8 mouse cellular contexts compared by ENCODE assay signal in the genomic region with DNA sequence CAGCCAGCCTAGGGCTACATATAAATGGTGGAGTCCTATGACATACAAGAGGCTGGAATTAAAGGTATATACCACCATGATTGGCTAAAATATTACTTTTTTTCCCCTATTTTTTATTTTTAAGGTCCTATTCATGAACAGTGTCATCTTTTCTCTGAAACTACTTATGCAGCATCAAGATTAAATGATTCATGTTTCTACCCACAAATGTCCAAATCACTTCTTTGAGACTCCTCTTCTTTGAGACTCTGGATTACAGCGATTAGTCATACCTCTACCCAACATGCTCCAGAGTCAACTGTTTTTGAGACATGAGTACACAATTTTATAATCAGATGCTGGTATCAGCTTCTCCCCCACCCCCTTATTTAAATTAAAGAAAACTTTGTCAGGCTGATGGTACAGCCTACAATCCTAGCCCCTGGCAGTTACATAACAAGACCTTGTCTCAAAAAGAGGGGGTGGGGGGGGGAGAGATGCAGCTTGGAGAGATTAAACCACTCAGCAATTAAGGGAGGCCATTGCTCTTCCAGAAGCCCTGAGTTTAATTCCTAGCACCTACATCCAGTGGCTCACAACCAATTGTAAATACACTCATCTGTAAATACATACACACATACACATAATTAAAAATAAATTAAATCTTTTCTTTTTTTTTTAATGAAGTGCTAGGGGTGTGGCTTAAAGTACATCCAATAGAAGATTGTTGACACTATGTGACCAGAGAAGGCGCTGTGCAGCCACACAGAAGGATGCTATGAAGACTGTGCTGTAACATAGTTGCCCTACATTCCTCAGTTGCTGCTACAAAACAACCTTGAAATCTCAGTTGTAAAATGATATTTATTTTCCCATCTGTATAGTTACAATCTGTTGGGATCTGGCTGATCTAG. TPM values are rescaled to one million over a fixed set of nuclear protein-coding genes. Genes with fewer than 3 reads are reported as not detected.
A peak's percentile ranks its signal among the peaks of the same experiment; 100 is the strongest.
DNase-seq lines count a peak whose midpoint lies in the region; ATAC-seq lines count a peak whose summit lies in the region.

No protein-coding gene starts in this region.

- H3K27me3 ChIP-seq in kidney, embryonic 16.5 days (ENCODE audit: insufficient read depth, low read length), result no peaks in the 10 kb centered on the region
- H3K27me3 ChIP-seq in erythroblast, embryonic 14.5 days (ENCODE audit: control insufficient read depth), result peaks cover 32% of the 10 kb centered on the region

- 15% methylated on average over 2 of the region's 2 CpGs for WGBS in kidney, embryonic 16.5 days

- no peak overlapping the region for H3K4me3 ChIP-seq in kidney, embryonic 16.5 days (ENCODE audit: low read length)
- peak overlapping the region; percentile 71 for H3K4me3 ChIP-seq in erythroblast, embryonic 14.5 days (replicated peaks)

- no peak overlapping the region for H3K4me2 ChIP-seq in kidney, embryonic 16.5 days (replicated peaks; ENCODE audit: low read depth, low read length)

- ATAC-seq in kidney, embryonic 16.5 days (ENCODE audit: low FRiP score, low TSS enrichment), result no peak; the same call in none of the 2 replicates
- peak; percentile 64 for ATAC-seq in monocyte, adult 5-6 weeks (replicated peaks; ENCODE audit: insufficient number of reproducible peaks, low FRiP score, low TSS enrichment, poor library complexity, severe bottlenecking)

- DNase-seq in kidney, adult 9 months, result peak; percentile 41
- peak; percentile 90 for DNase-seq in Muller cell, postnatal 12 days (ENCODE audit: inconsistent ontology term)
- peak; percentile 49 for DNase-seq in liver
- no peak for DNase-seq in gastrocnemius, adult 8-10 months (ENCODE audit: low spot score in 2 of 2)
- no peak for DNase-seq in right cerebral cortex, adult 2 months (ENCODE audit: low spot score in 2 of 2)

- H3K27ac ChIP-seq in kidney, embryonic 16.5 days (ENCODE audit: low read length), result no peak overlapping the region

- no peak overlapping the region for H3K9ac ChIP-seq in kidney, embryonic 16.5 days (replicated peaks; ENCODE audit: low read length)

- H3K9me3 ChIP-seq in kidney, embryonic 16.5 days (ENCODE audit: low read length), result no peaks in the 10 kb centered on the region
- no peaks in the 10 kb centered on the region for H3K9me3 ChIP-seq in erythroblast, embryonic 14.5 days (ENCODE audit: control insufficient read depth, low read length)

- H3K36me3 ChIP-seq in kidney, embryonic 16.5 days (ENCODE audit: insufficient read depth, low read length), result no peaks in the 10 kb centered on the region
- H3K36me3 ChIP-seq in erythroblast, embryonic 14.5 days (ENCODE audit: control insufficient read depth), result peaks cover 42% of the 10 kb centered on the region

- H3K4me1 ChIP-seq in kidney, embryonic 16.5 days (ENCODE audit: insufficient read depth, low read length), result no peaks in the 10 kb centered on the region
- H3K4me1 ChIP-seq in erythroblast, embryonic 14.5 days (ENCODE audit: control insufficient read depth), result peaks cover 56% of the 10 kb centered on the region

RNA-seq across cellular contexts. Expression of gene Slfn14, which starts 14.3 kb away (rescaled TPM):
- polyA plus RNA-seq in kidney, embryonic 16.5 days (2015; fragmentation: Nextera tagmentation; extraction: Ambion mirVana), result 0.25 and 0.42 TPM in 2 replicates
- polyA plus RNA-seq in erythroblast, embryonic 14.5 days (2012), result 1.0 and 1.1 TPM in 2 replicates
- total RNA-seq in monocyte, adult 5-6 weeks (2017), result 0.29 to 0.86 TPM (median 0.43 TPM) in 3 replicates
- total RNA-seq in gastrocnemius, adult 8-10 months (2022), result not detected

RNA-seq across cellular contexts. Expression of gene Ap2b1, which starts 26.6 kb away (rescaled TPM):
- polyA plus RNA-seq in kidney, embryonic 16.5 days (2015; fragmentation: Nextera tagmentation; extraction: Ambion mirVana), result 64.2 and 70.8 TPM in 2 replicates
- polyA plus RNA-seq in erythroblast, embryonic 14.5 days (2012), result 1.3 and 1.5 TPM in 2 replicates
- total RNA-seq in monocyte, adult 5-6 weeks (2017), result 58.0 to 88.4 TPM (median 71.4 TPM) in 3 replicates
- 10 to 100 TPM; 28.5 to 34.9 (median 32.6) TPM for total RNA-seq in gastrocnemius, adult 8-10 months (2022)

RNA-seq across cellular contexts. Expression of gene Pex12, which starts 30.2 kb away (rescaled TPM):
- 14.0 and 15.2 TPM in 2 replicates for polyA plus RNA-seq in kidney, embryonic 16.5 days (2015; fragmentation: Nextera tagmentation; extraction: Ambion mirVana)
- polyA plus RNA-seq in erythroblast, embryonic 14.5 days (2012), result 0.02 and 0.07 TPM in 2 replicates
- total RNA-seq in monocyte, adult 5-6 weeks (2017), result 3.8 to 5.7 TPM (median 4.9 TPM) in 3 replicates
- 10 to 100 TPM in 3 of 4 experiments, 1 to 10 TPM in 1; 9.2 to 17.1 (median 15.2) TPM for total RNA-seq in gastrocnemius, adult 8-10 months (2022)

Comparison
In these comparisons a context has a peak if more than half of its experiments do, and no peak if none do; other contexts are left out.
1. DNase-seq: peak in kidney, adult 9 months (single experiment), Muller cell, postnatal 12 days (single experiment) and liver (single experiment); none in gastrocnemius, adult 8-10 months (0 of 2) and right cerebral cortex, adult 2 months (0 of 2).